Mouse (Mus musculus): Measurements from ENCODE around the gene Rab17. TPM values are rescaled to one million over a fixed set of nuclear protein-coding genes. Genes with fewer than 3 reads are reported as not detected.

Rab17 gene
- polyA plus RNA-seq, 1 experiment from 2014 or later, result 0.11 TPM

DNA sequence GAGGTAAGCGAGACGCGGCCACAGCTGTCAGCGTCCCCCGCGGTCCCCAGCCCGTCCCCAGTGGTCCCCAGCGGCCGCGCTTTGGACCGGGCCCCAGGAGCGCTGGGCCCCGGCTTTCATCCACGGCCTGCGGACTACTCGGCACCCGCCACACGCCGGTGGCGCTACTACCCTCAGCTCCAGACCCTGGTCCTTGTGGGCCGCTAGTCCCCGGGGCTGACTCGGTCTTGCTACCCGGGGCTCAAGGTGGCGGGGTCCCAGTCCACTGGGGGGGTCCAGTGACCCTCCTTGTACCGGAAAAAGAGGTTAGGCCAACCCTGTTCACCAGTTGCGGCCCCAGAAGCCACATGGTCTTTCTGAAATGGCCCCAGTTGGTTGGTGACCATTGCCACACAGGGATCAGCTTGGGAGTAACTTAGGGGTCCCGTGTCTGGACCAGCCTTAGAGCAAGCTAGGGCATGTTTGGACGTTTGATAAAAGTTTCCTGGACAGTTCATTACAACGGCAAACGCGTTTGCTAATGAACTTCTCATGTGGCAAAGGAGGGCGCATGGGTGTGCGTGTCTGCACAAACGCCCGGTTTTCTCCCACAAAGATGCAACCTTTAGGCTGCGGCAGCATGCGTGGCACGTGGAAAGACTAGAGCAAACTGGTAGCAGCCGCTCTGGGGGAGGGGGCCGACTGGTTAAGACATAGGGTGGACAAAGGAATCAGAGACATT is 29.6 kb upstream of the Rab17 start:
- ATAC-seq (peak; percentile 80), DNase-seq (ENCODE audit: low spot score) (peak; percentile 53)
- peak overlapping the region; percentile 81 for H3K9ac ChIP-seq (ENCODE audit: low read length)
- peak overlapping the region; percentile 69 for H3K4me3 ChIP-seq (ENCODE audit: low read depth, low read length)
- H3K4me1 ChIP-seq (ENCODE audit: control insufficient read depth, insufficient read depth, low read length), result peaks cover 6% of the 10 kb centered on the region; the same call in 1 of the 2 replicates
- H3K4me2 ChIP-seq (ENCODE audit: low read length), result peak overlapping the region; percentile 98
- no peaks in the 10 kb centered on the region for H3K9me3 ChIP-seq (replicated peaks; ENCODE audit: control insufficient read depth, low read length)
- no peaks in the 10 kb centered on the region for H3K36me3 ChIP-seq (ENCODE audit: control insufficient read depth, insufficient read depth, low read length)
- 1% methylated on average over 34 of the region's 41 CpGs for WGBS
- 0 out of 2 replicates have a peak overlapping the region, but pooled peaks have one; percentile 33 for H3K27ac ChIP-seq (ENCODE audit: low read depth, low read length)
- H3K27me3 ChIP-seq (replicated peaks; ENCODE audit: control insufficient read depth, insufficient read depth, low read length), result no peaks in the 10 kb centered on the region

DNA sequence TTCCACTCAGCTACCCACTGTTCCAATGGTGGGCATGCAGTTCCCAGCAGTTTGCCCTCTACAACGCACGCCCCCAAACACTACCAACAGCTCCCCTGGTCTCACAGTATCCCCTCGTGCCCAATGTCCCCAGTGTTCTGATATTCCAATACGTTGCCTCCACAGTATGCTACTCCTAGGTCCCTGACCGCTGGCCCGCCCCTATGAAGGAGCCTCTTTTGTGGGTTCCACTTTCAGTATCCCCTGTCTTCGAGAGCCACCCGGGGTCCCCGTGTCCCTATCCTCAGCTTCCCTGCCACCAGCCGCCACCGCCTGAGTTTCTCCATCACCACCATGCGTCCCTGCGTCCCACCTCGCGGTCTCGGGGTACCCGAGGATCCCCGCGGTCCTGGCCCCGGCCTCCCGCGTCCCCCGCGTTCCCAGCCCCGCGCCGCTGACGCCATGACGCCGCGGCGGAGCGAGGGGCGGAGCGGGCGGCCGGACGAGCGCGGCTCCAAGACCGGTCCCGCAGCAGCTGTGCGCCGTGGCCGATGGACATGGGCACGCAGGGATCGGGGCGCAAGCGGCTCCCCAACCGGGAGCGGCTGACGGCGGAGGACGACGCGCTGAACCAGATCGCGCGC is 28.9 kb upstream of the Rab17 start, which contains the start of gene Lrrfip1:
TSS of gene Lrrfip1 (plus strand) at position 470 of the 623 bp plus-strand sequence.
- WGBS, result 1% methylated on average over 59 of the region's 59 CpGs
- Histone ChIP-seq H3K27me3 (replicated peaks; ENCODE audit: control insufficient read depth, insufficient read depth, low read length) (no peaks in the 10 kb centered on the region), H3K36me3 (ENCODE audit: control insufficient read depth, insufficient read depth, low read length) (no peaks in the 10 kb centered on the region), H3K4me3 (ENCODE audit: low read depth, low read length) (peak within 1 kb of the TSS; percentile 69), H3K27ac (ENCODE audit: low read depth, low read length) (peak within 1 kb of the TSS; percentile 33; the same call in 1 of the 2 replicates), H3K9ac (ENCODE audit: low read length) (peak within 1 kb of the TSS; percentile 81), H3K9me3 (replicated peaks; ENCODE audit: control insufficient read depth, low read length) (no peaks in the 10 kb centered on the region), H3K4me2 (ENCODE audit: low read length) (peak within 1 kb of the TSS; percentile 98), H3K4me1 (ENCODE audit: control insufficient read depth, insufficient read depth, low read length) (peaks cover 6% of the 10 kb centered on the region; the same call in 1 of the 2 replicates)
- DNase-seq (ENCODE audit: low spot score) (peak; percentile 59), ATAC-seq (peak; percentile 86)

DNA sequence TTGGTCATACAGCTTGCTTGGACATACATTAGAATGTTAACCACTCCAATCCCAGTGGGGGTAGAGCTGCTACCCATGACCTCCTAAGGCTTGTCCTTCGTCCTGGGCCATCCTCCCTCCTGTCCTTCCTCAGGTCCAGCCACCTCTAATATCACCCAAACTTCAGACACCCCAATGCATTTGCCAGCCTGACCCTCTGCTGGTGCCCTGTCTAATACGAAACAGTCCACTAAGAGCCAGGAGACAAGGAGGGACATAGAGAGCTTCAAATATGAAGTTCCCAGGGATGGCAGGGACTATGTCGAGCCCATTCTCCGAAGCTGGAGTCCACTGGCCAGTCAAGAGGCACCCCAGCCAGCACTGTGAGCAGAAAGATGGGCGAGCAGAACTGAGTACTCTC is 28.2 kb upstream of the Rab17 start:
- ATAC-seq (no peak), DNase-seq (ENCODE audit: low spot score) (no peak)
- Histone ChIP-seq H3K4me2 (ENCODE audit: low read length) (peak overlapping the region; percentile 98; the same call in 1 of the 2 replicates), H3K9me3 (replicated peaks; ENCODE audit: control insufficient read depth, low read length) (no peaks in the 10 kb centered on the region), H3K27ac (ENCODE audit: low read depth, low read length) (no peak overlapping the region), H3K4me3 (ENCODE audit: low read depth, low read length) (no peak overlapping the region), H3K9ac (ENCODE audit: low read length) (no peak overlapping the region), H3K36me3 (ENCODE audit: control insufficient read depth, insufficient read depth, low read length) (no peaks in the 10 kb centered on the region), H3K4me1 (ENCODE audit: control insufficient read depth, insufficient read depth, low read length) (peaks cover 6% of the 10 kb centered on the region; the same call in 1 of the 2 replicates), H3K27me3 (replicated peaks; ENCODE audit: control insufficient read depth, insufficient read depth, low read length) (no peaks in the 10 kb centered on the region)
- whole genome bisulfite sequencing, result 87% methylated on average over 5 of the region's 5 CpGs

DNA sequence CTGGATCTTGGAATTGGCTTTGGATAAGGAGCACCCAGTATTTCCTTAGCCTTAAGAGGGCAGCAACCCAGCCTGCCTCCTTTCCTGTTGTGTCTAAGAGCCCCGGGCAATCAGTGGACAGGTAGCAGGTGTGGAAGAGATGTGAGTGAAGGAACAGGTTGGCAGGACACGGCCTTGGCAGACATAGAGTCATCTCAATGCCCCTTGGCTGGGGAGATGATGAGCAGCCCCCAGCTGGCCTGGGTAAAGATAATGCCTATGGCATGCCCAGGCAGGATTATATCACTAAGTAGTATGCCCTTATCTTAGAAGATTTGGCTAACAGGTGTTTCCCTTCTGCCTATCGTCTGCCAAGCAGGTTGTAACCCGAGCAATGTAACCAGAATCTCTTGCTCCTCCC is 27.7 kb upstream of the Rab17 start:
- DNase-seq (ENCODE audit: low spot score) (no peak), ATAC-seq (no peak)
- Histone ChIP-seq H3K9ac (ENCODE audit: low read length) (no peak overlapping the region), H3K4me2 (ENCODE audit: low read length) (no peak overlapping the region), H3K4me3 (ENCODE audit: low read depth, low read length) (no peak overlapping the region), H3K9me3 (replicated peaks; ENCODE audit: control insufficient read depth, low read length) (no peaks in the 10 kb centered on the region), H3K4me1 (ENCODE audit: control insufficient read depth, insufficient read depth, low read length) (peaks cover 6% of the 10 kb centered on the region; the same call in 1 of the 2 replicates), H3K27me3 (replicated peaks; ENCODE audit: control insufficient read depth, insufficient read depth, low read length) (no peaks in the 10 kb centered on the region), H3K27ac (ENCODE audit: low read depth, low read length) (no peak overlapping the region), H3K36me3 (ENCODE audit: control insufficient read depth, insufficient read depth, low read length) (no peaks in the 10 kb centered on the region)
- 67% methylated on average over 4 of the region's 4 CpGs for WGBS

DNA sequence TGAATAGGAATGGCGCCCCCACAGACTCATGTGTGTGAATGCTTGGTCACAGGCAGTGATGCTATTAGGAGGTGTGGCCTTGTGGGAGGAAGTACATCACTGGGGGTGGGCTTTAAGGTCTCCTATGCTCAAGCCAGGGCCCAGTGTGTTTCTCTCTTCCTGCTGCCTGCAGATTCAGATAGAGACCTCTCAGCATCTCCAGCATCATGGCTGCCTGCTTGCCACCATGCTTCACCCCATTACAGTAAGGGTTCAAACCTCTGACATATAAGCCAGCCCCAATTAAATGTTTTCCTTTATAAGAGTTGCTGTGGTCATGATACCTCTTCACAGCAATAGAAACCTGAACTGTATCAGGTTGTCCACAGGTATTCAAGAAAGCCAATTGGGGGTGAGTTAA is 26.5 kb upstream of the Rab17 start:
- Histone ChIP-seq H3K9ac (ENCODE audit: low read length) (no peak overlapping the region), H3K4me3 (ENCODE audit: low read depth, low read length) (no peak overlapping the region), H3K4me1 (ENCODE audit: control insufficient read depth, insufficient read depth, low read length) (peaks cover 6% of the 10 kb centered on the region; the same call in 1 of the 2 replicates), H3K4me2 (ENCODE audit: low read length) (no peak overlapping the region), H3K27me3 (replicated peaks; ENCODE audit: control insufficient read depth, insufficient read depth, low read length) (no peaks in the 10 kb centered on the region), H3K27ac (ENCODE audit: low read depth, low read length) (no peak overlapping the region), H3K36me3 (ENCODE audit: control insufficient read depth, insufficient read depth, low read length) (no peaks in the 10 kb centered on the region), H3K9me3 (replicated peaks; ENCODE audit: control insufficient read depth, low read length) (no peaks in the 10 kb centered on the region)
- 88% methylated on average over 1 of the region's 1 CpGs for WGBS
- DNase-seq (ENCODE audit: low spot score) (no peak), ATAC-seq (no peak)

DNA sequence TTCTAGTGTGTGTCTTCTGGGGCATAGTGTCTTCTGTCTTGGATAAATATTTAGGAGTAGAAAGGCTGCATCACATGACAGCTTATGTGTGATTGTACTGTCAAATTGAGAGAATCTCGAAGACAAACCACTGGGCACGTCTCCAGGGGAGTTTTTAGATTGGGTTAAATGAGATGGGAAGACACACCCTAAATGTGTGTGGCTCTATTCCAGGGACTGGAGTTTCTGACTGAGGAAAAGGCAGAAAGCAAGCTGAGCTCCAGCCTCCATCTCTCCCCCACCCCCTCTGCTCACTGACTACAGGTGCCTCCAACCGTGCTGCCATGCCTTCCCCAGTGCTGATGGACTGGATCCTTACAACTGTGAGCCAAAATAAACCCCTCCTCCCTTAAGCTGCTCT is 11.9 kb upstream of the Rab17 start:
- Histone ChIP-seq H3K27me3 (replicated peaks; ENCODE audit: control insufficient read depth, insufficient read depth, low read length) (no peaks in the 10 kb centered on the region), H3K4me3 (ENCODE audit: low read depth, low read length) (no peak overlapping the region), H3K4me1 (ENCODE audit: control insufficient read depth, insufficient read depth, low read length) (no peaks in the 10 kb centered on the region), H3K27ac (ENCODE audit: low read depth, low read length) (no peak overlapping the region), H3K9ac (ENCODE audit: low read length) (no peak overlapping the region), H3K36me3 (ENCODE audit: control insufficient read depth, insufficient read depth, low read length) (no peaks in the 10 kb centered on the region), H3K4me2 (ENCODE audit: low read length) (no peak overlapping the region), H3K9me3 (replicated peaks; ENCODE audit: control insufficient read depth, low read length) (no peaks in the 10 kb centered on the region)
- ATAC-seq (no peak), DNase-seq (ENCODE audit: low spot score) (no peak)
- 85% methylated on average over 3 of the region's 3 CpGs for WGBS

DNA sequence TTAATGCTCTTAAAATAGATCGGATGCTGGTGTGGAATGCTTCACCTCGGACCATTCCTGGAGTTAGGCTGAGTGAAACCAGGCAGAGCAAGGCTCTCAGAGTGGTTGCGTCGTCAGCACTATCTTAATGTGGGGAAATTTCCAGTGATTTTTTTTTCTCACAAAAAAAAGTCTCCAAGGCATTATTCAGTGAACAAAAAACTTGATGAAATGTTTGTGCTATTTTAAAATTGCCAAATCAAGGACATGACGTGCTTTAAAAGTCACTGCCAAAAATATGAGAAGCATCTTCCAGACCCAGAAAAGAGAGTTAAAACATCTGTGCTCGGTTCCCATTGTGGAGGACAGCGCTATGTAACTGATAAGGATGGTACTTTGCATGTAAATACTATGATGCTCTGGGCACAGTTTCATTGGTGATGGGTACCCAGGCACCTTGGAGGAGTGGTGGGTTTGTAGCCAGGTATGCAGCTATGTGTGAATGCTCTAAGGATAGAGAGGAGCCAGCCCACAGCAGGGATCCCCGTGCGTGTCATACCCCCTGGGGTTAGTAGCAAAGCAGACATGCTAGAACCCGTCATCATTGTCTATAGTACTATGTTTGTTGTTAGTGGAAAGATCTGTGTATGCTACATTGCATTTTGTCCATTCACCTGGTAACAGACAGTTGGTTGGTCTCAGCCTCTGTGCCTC is 11.3 kb upstream of the Rab17 start:
- Histone ChIP-seq H3K4me1 (ENCODE audit: control insufficient read depth, insufficient read depth, low read length) (no peaks in the 10 kb centered on the region), H3K27me3 (replicated peaks; ENCODE audit: control insufficient read depth, insufficient read depth, low read length) (no peaks in the 10 kb centered on the region), H3K4me2 (ENCODE audit: low read length) (no peak overlapping the region), H3K27ac (ENCODE audit: low read depth, low read length) (no peak overlapping the region), H3K9me3 (replicated peaks; ENCODE audit: control insufficient read depth, low read length) (no peaks in the 10 kb centered on the region), H3K9ac (ENCODE audit: low read length) (no peak overlapping the region), H3K4me3 (ENCODE audit: low read depth, low read length) (no peak overlapping the region), H3K36me3 (ENCODE audit: control insufficient read depth, insufficient read depth, low read length) (no peaks in the 10 kb centered on the region)
- ATAC-seq, result no peak
- 83% methylated on average over 10 of the region's 10 CpGs for WGBS
- no peak for DNase-seq (ENCODE audit: low spot score)

DNA sequence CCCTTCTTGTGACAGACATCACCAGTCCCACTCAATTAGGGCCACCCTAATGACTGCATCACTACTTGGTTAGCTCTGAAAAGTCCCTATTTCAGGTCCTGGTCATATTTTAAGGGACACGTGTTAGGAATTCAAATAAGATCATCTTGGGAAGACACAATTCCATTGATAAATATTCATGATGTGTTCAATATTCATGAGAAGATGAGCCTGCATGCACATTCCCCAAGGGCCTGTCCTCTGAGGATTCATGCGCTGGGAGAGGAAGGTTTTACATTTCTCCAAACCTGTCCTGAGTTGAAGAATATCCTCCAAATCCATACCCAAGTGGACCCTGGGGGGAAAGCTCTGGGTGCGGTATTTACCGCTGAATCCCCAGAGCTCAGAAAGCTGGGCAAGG is 6.5 kb upstream of the Rab17 start:
- Histone ChIP-seq H3K9ac (ENCODE audit: low read length) (no peak overlapping the region), H3K4me1 (ENCODE audit: control insufficient read depth, insufficient read depth, low read length) (peaks cover 14% of the 10 kb centered on the region; the same call in 1 of the 2 replicates), H3K4me2 (ENCODE audit: low read length) (no peak overlapping the region), H3K27me3 (replicated peaks; ENCODE audit: control insufficient read depth, insufficient read depth, low read length) (no peaks in the 10 kb centered on the region), H3K27ac (ENCODE audit: low read depth, low read length) (no peak overlapping the region), H3K9me3 (replicated peaks; ENCODE audit: control insufficient read depth, low read length) (no peaks in the 10 kb centered on the region), H3K36me3 (ENCODE audit: control insufficient read depth, insufficient read depth, low read length) (no peaks in the 10 kb centered on the region), H3K4me3 (ENCODE audit: low read depth, low read length) (no peak overlapping the region)
- peak; percentile 54 for DNase-seq (ENCODE audit: low spot score)
- WGBS, result 77% methylated on average over 4 of the region's 4 CpGs
- ATAC-seq, result 0 out of 2 replicates have a peak, but pooled peaks have one; percentile 22
